Mouse (Mus musculus) CH12.LX (cell line): ENCODE results near the gene Gadd45gip1. TPM values are rescaled to one million over a fixed set of nuclear protein-coding genes. Genes with fewer than 3 reads are reported as not detected.

ENCODE experiments used
- DNase-seq: peaks from one replicate; pipeline ENCODE4 v3.0.0-alpha.2; 2013; ENCODE audit errors: extremely low read depth
- H3K27ac ChIP-seq: 2 replicates; pipeline ENCODE4 v1.5.1; 2012; ENCODE audit warnings: low read depth, mild to moderate bottlenecking, control low read depth, moderate library complexity; ENCODE audit not compliant: insufficient read depth
- H3K27me3 ChIP-seq: replicated peaks from 2 replicates; pipeline ENCODE3; 2012; ENCODE audit warnings: inconsistent platforms
- H3K36me3 ChIP-seq, 2 experiments: replicated peaks in 1 of 2; 2 replicates each; pipeline versions ENCODE3 to v1.6.1; 2012; ENCODE audit warnings: inconsistent platforms in 1 of 2, low read length in 1 of 2, mild to moderate bottlenecking in 1 of 2, mixed read lengths in 1 of 2, moderate library complexity in 1 of 2; ENCODE audit not compliant: control insufficient read depth in 1 of 2, insufficient read depth in 1 of 2
- H3K4me1 ChIP-seq, 2 experiments: 2 replicates each; pipeline ENCODE4 v1.6.1; 2012; ENCODE audit warnings: inconsistent platforms in 1 of 2, moderate library complexity in 1 of 2; ENCODE audit not compliant: insufficient read depth in 2 of 2, control insufficient read depth in 1 of 2
- H3K4me2 ChIP-seq: 2 replicates; pipeline ENCODE4 v1.6.1; 2012; ENCODE audit warnings: low read depth, mild to moderate bottlenecking, control low read depth; ENCODE audit not compliant: poor library complexity, insufficient read depth, severe bottlenecking
- H3K4me3 ChIP-seq, 3 experiments: fragments of 150-350 bp in 1 of 3; sonication (generic) in 1 of 3; replicated peaks in 1 of 3; 2 replicates each; pipeline versions ENCODE3 to v1.5.1; 2011 to 2012; ENCODE audit warnings: low read depth in 2 of 3, low read length in 2 of 3, mild to moderate bottlenecking in 2 of 3, moderate library complexity in 2 of 3, control low read depth in 1 of 3, improper control_type of control experiment in 1 of 3, inconsistent platforms in 1 of 3, mixed read lengths in 1 of 3; ENCODE audit not compliant: poor library complexity in 1 of 3
- H3K79me2 ChIP-seq: replicated peaks from 2 replicates; pipeline ENCODE4 v1.6.1; 2012; ENCODE audit warnings: mild to moderate bottlenecking, moderate library complexity; ENCODE audit not compliant: control insufficient read depth, poor library complexity, insufficient read depth, severe bottlenecking; ENCODE audit errors: extremely low read depth
- H3K9ac ChIP-seq: 2 replicates; pipeline ENCODE4 v1.6.1; 2012; ENCODE audit warnings: low read depth, mild to moderate bottlenecking, control low read depth, moderate library complexity; ENCODE audit not compliant: insufficient read depth
- H3K9me3 ChIP-seq: replicated peaks from 2 replicates; pipeline ENCODE3; 2012; ENCODE audit warnings: low read length, inconsistent platforms, mixed read lengths
- BHLHE40 ChIP-seq: IDR thresholded peaks from 2 replicates; pipeline ENCODE4 v1.6.1; 2011; ENCODE audit warnings: mild to moderate bottlenecking, low read depth, low read length, improper control_type of control experiment
- CHD1 ChIP-seq: IDR thresholded peaks from 2 replicates; pipeline ENCODE4 v1.6.1; 2012; ENCODE audit warnings: low read depth, low read length, improper control_type of control experiment, inconsistent platforms
- CHD2 ChIP-seq: IDR thresholded peaks from 2 replicates; pipeline ENCODE4 v1.6.1; 2011; ENCODE audit warnings: low read length, improper control_type of control experiment
- CTCF ChIP-seq, 2 experiments: IDR thresholded peaks in 1 of 2; conservative IDR thresholded peaks in 1 of 2; 2 replicates each; pipeline ENCODE4 v1.5.1; 2011 to 2012; ENCODE audit warnings: low read depth in 2 of 2, low read length in 2 of 2, improper control_type of control experiment in 1 of 2, inconsistent platforms in 1 of 2, mild to moderate bottlenecking in 1 of 2, moderate library complexity in 1 of 2
- E2F4 ChIP-seq: IDR thresholded peaks from 2 replicates; pipeline ENCODE4 v1.6.1; 2011; ENCODE audit warnings: low read depth, low read length, improper control_type of control experiment; ENCODE audit not compliant: insufficient replicate concordance
- ELF1 ChIP-seq: IDR thresholded peaks from 2 replicates; pipeline ENCODE4 v1.6.1; 2014; ENCODE audit warnings: low read depth, mild to moderate bottlenecking, inconsistent platforms, low read length, improper control_type of control experiment
- EP300 ChIP-seq: IDR thresholded peaks from 2 replicates; pipeline ENCODE4 v1.6.1; 2011; ENCODE audit warnings: low read length, improper control_type of control experiment
- ETS1 ChIP-seq: conservative IDR thresholded peaks from 2 replicates; pipeline ENCODE4 v1.6.1; 2012; ENCODE audit warnings: low read depth, mild to moderate bottlenecking, inconsistent platforms, low read length, improper control_type of control experiment, moderate library complexity
- GABPA ChIP-seq: IDR thresholded peaks from 2 replicates; pipeline ENCODE4 v1.6.1; 2012; ENCODE audit warnings: low read depth, low read length, improper control_type of control experiment, inconsistent platforms; ENCODE audit not compliant: insufficient replicate concordance
- HCFC1 ChIP-seq: IDR thresholded peaks from 2 replicates; pipeline ENCODE4 v1.6.1; 2012; ENCODE audit warnings: low read depth, mild to moderate bottlenecking, inconsistent platforms, low read length, improper control_type of control experiment
- IRF4 ChIP-seq: IDR thresholded peaks from 2 replicates; pipeline ENCODE4 v1.6.1; 2014; ENCODE audit warnings: low read depth, mild to moderate bottlenecking, inconsistent platforms, low read length, improper control_type of control experiment
- JUN ChIP-seq: IDR thresholded peaks from 2 replicates; pipeline ENCODE4 v1.6.1; 2011; ENCODE audit warnings: low read depth, mild to moderate bottlenecking, low read length, improper control_type of control experiment, moderate library complexity; ENCODE audit not compliant: insufficient read depth
- JUND ChIP-seq: conservative IDR thresholded peaks from 2 replicates; pipeline ENCODE4 v1.6.1; 2011; ENCODE audit warnings: low read depth, low read length, improper control_type of control experiment
- KAT2A ChIP-seq: IDR thresholded peaks from 2 replicates; pipeline ENCODE4 v1.6.1; 2012; ENCODE audit warnings: low read length, improper control_type of control experiment, inconsistent platforms; ENCODE audit not compliant: insufficient replicate concordance
- MAFK ChIP-seq: IDR thresholded peaks from 2 replicates; pipeline ENCODE4 v1.6.1; 2011; ENCODE audit warnings: low read length, improper control_type of control experiment; ENCODE audit not compliant: insufficient replicate concordance
- MAX ChIP-seq: IDR thresholded peaks from 2 replicates; pipeline ENCODE4 v1.6.1; 2011; ENCODE audit warnings: low read length, improper control_type of control experiment
- MAZ ChIP-seq: IDR thresholded peaks from 2 replicates; pipeline ENCODE4 v1.6.1; 2012; ENCODE audit warnings: low read depth, mild to moderate bottlenecking, inconsistent platforms, low read length, improper control_type of control experiment, moderate library complexity
- MEF2A ChIP-seq: IDR thresholded peaks from 2 replicates; pipeline ENCODE4 v1.6.1; 2014; ENCODE audit warnings: low read depth, mild to moderate bottlenecking, inconsistent platforms, low read length, improper control_type of control experiment, borderline replicate concordance
- MXI1 ChIP-seq: IDR thresholded peaks from 2 replicates; pipeline ENCODE4 v1.6.1; 2011; ENCODE audit warnings: mild to moderate bottlenecking, low read depth, low read length, improper control_type of control experiment
- MYC ChIP-seq: IDR thresholded peaks from 2 replicates; pipeline ENCODE4 v1.6.1; 2011; ENCODE audit warnings: low read depth, mild to moderate bottlenecking, improper control_type of control experiment, low read length
- NELFE ChIP-seq: IDR thresholded peaks from 2 replicates; pipeline ENCODE4 v1.6.1; 2011; ENCODE audit warnings: low read depth, low read length, improper control_type of control experiment
- NRF1 ChIP-seq: IDR thresholded peaks from 2 replicates; pipeline ENCODE4 v1.6.1; 2014; ENCODE audit warnings: low read depth, mild to moderate bottlenecking, inconsistent platforms, low read length, improper control_type of control experiment, moderate library complexity
- PAX5 ChIP-seq: IDR thresholded peaks from 2 replicates; pipeline ENCODE4 v1.6.1; 2012; ENCODE audit warnings: low read length, inconsistent platforms, mixed read lengths
- POLR2A ChIP-seq: IDR thresholded peaks from 2 replicates; pipeline ENCODE4 v1.6.1; 2011; ENCODE audit warnings: low read depth, mild to moderate bottlenecking, improper control_type of control experiment, low read length
- POLR2AphosphoS2 ChIP-seq: IDR thresholded peaks from 2 replicates; pipeline ENCODE4 v1.6.1; 2011; ENCODE audit warnings: low read depth, low read length, improper control_type of control experiment
- RAD21 ChIP-seq: IDR thresholded peaks from 2 replicates; pipeline ENCODE4 v1.6.1; 2011; ENCODE audit warnings: low read depth, mild to moderate bottlenecking, low read length, improper control_type of control experiment, moderate library complexity
- RCOR1 ChIP-seq: conservative IDR thresholded peaks from 2 replicates; pipeline ENCODE4 v1.6.1; 2012; ENCODE audit warnings: low read depth, mild to moderate bottlenecking, inconsistent platforms, low read length, improper control_type of control experiment
- SIN3A ChIP-seq: IDR thresholded peaks from 2 replicates; pipeline ENCODE4 v1.6.1; 2012; ENCODE audit warnings: low read length, improper control_type of control experiment, inconsistent platforms
- SMC3 ChIP-seq: IDR thresholded peaks from 2 replicates; pipeline ENCODE4 v1.6.1; 2011; ENCODE audit warnings: low read depth, low read length, improper control_type of control experiment
- TBP ChIP-seq: conservative IDR thresholded peaks from 2 replicates; pipeline ENCODE4 v1.6.1; 2011; ENCODE audit warnings: low read depth, low read length, improper control_type of control experiment
- TCF12 ChIP-seq: IDR thresholded peaks from 2 replicates; pipeline ENCODE4 v1.6.1; 2014; ENCODE audit warnings: low read depth, mild to moderate bottlenecking, inconsistent platforms, low read length, improper control_type of control experiment
- UBTF ChIP-seq: IDR thresholded peaks from 2 replicates; pipeline ENCODE4 v1.6.1; 2012; ENCODE audit warnings: low read depth, mild to moderate bottlenecking, inconsistent platforms, low read length, improper control_type of control experiment, moderate library complexity
- USF1 ChIP-seq: IDR thresholded peaks from 2 replicates; pipeline ENCODE4 v1.6.1; 2014; ENCODE audit warnings: low read depth, mild to moderate bottlenecking, inconsistent platforms, low read length, improper control_type of control experiment
- USF2 ChIP-seq: conservative IDR thresholded peaks from 2 replicates; pipeline ENCODE4 v1.6.1; 2011; ENCODE audit warnings: low read depth, low read length, improper control_type of control experiment
- ZC3H11A ChIP-seq: IDR thresholded peaks from 2 replicates; pipeline ENCODE4 v1.6.1; 2012; ENCODE audit warnings: low read depth, mild to moderate bottlenecking, inconsistent platforms, low read length, improper control_type of control experiment
- ZKSCAN1 ChIP-seq: IDR thresholded peaks from 2 replicates; pipeline ENCODE4 v1.6.1; 2012; ENCODE audit warnings: low read depth, inconsistent platforms, low read length, improper control_type of control experiment, borderline replicate concordance
- ZMIZ1 ChIP-seq: IDR thresholded peaks from 2 replicates; pipeline ENCODE4 v1.6.1; 2012; ENCODE audit warnings: low read depth, mild to moderate bottlenecking, inconsistent platforms, low read length, improper control_type of control experiment
- ZNF384 ChIP-seq: IDR thresholded peaks from 2 replicates; pipeline ENCODE4 v1.6.1; 2012; ENCODE audit warnings: low read depth, low read length, improper control_type of control experiment, inconsistent platforms
- dilution Hi-C: fragments of 300-500 bp; cut with MboI; formaldehyde crosslinking; loops from 2 replicates; pipeline ENCODE4 v1.14.3; 2020; ENCODE audit warnings: low sequenced_read_pairs; ENCODE audit not compliant: extremely low pct_unique_long_range_greater_than_20kb, extremely low pct_ligation_motif_present
- in situ Hi-C: fragments of 300-500 bp; cut with MboI; formaldehyde crosslinking; loops from 3 replicates; pipeline ENCODE4 v1.14.3; 2019; ENCODE audit warnings: low sequenced_read_pairs, low pct_ligation_motif_present, low pct_unique_long_range_greater_than_20kb, mixed read lengths
- polyA plus RNA-seq: library from polyadenylated mRNA; unstranded; fragments of >175 nt; gene quantifications from 2 replicates; pipeline ENCODE4 v1.2.1, GENCODE M21; 2012; ENCODE audit warnings: low read depth; ENCODE audit not compliant: insufficient read length
- total RNA-seq, 2 experiments: library from RNA; depleted of rRNA; stranded (reverse); fragments of 300-350 nt in 1 of 2; fragments of >200 nt in 1 of 2; gene quantifications; 2 replicates each; pipeline ENCODE4 v1.2.3; 2012 to 2014

Gene Gadd45gip1
- total and polyA plus RNA-seq, 3 experiments, result 53.6 to 57.6 (median 56.6) TPM

- Histone ChIP-seq H3K36me3 (peaks cover 31 to 41% of the 10 kb centered on the region in 2 experiments), H3K4me3 (peak overlapping the region; percentile 86 to 98 (median 89)), H3K4me2 (peak overlapping the region; percentile 69; the same call in 1 of the 2 replicates), H3K27me3 (no peaks in the 10 kb centered on the region), H3K79me2 (peaks cover 23% of the 10 kb centered on the region), H3K9me3 (no peaks in the 10 kb centered on the region), H3K9ac (peak overlapping the region; percentile 82), H3K27ac (peak overlapping the region; percentile 52), H3K4me1 (peaks cover 5 to 46% of the 10 kb centered on the region in 2 experiments; a peak in 3 of 4 replicates)
- dilution Hi-C loops, result no loop called here
- TF ChIP-seq E2F4 (no peak), USF1 (no peak), RCOR1 (peak; percentile 71; the same call in 1 of the 2 replicates), CHD1 (no peak; the same call in 1 of the 2 replicates), HCFC1 (peak; percentile 79), CHD2 (peak; percentile 49), BHLHE40 (0 out of 2 replicates have a peak, but pooled peaks have one; percentile 5), MYC (no peak; the same call in 1 of the 2 replicates), ZC3H11A (no peak), SMC3 (no peak), PAX5 (no peak), TBP (peak; percentile 73), MXI1 (peak; percentile 82; the same call in 1 of the 2 replicates), CTCF (conservative IDR thresholded peaks at IDR 0.05 in 1 of 2, IDR thresholded peaks at IDR 0.05 in 1 of 2; ENCODE audit: low read depth in 2 of 2, low read length in 2 of 2) (no peak), POLR2AphosphoS2 (0 out of 2 replicates have a peak, but pooled peaks have one; percentile 47), MAZ (peak; percentile 85), NRF1 (peak; percentile 63), ZMIZ1 (peak; percentile 89), ZNF384 (0 out of 2 replicates have a peak, but pooled peaks have one; percentile 38), ELF1 (peak; percentile 62), IRF4 (peak; percentile 46; the same call in 1 of the 2 replicates), RAD21 (no peak), MEF2A (peak; percentile 66; the same call in 1 of the 2 replicates), UBTF (peak; percentile 95), EP300 (no peak), USF2 (no peak), MAX (peak; percentile 82; the same call in 1 of the 2 replicates), POLR2A (peak; percentile 95), NELFE (peak; percentile 94), SIN3A (peak; percentile 42; the same call in 1 of the 2 replicates), TCF12 (peak; percentile 98), MAFK (0 out of 2 replicates have a peak, but pooled peaks have one; percentile 5), ETS1 (peak; percentile 34; the same call in 1 of the 2 replicates), KAT2A (0 out of 2 replicates have a peak, but pooled peaks have one; percentile 68), GABPA (no peak), JUN (no peak), JUND (no peak), ZKSCAN1 (no peak)
- peak; percentile 65 for DNase-seq
- in situ Hi-C loops, result no loop called here
These were observed 854 bp downstream of the Gadd45gip1 start for GRCm38 (mm10) chr8:84832034-84832717.
